Mouse (Mus musculus) myocyte (in vitro differentiated cells): ENCODE measurements around the gene Gramd1a.

Experiments
- CEBPB ChIP-seq: IDR thresholded peaks from 2 replicates; pipeline ENCODE4 v1.6.1; 2011; ENCODE audit warnings: mild to moderate bottlenecking, moderate library complexity; ENCODE audit not compliant: poor library complexity, insufficient read depth, severe bottlenecking
- MYOD1 ChIP-seq, 3 experiments: IDR thresholded peaks; one replicate each; pipeline ENCODE4 v1.6.1; 2011; ENCODE audit warnings: control low read depth in 2 of 3, low read depth in 2 of 3, mild to moderate bottlenecking in 2 of 3, moderate library complexity in 1 of 3; ENCODE audit not compliant: insufficient read length in 2 of 3, control insufficient read depth in 1 of 3
- POLR2A ChIP-seq: IDR thresholded peaks from one replicate; pipeline ENCODE4 v1.6.1; 2011; ENCODE audit warnings: low read depth, mild to moderate bottlenecking, control low read depth, moderate library complexity; ENCODE audit not compliant: insufficient read length
- TCF12 ChIP-seq: IDR thresholded peaks from one replicate; pipeline ENCODE4 v1.6.1; 2011; ENCODE audit warnings: mild to moderate bottlenecking, control low read depth; ENCODE audit not compliant: poor library complexity, insufficient read depth, severe bottlenecking
- USF1 ChIP-seq: IDR thresholded peaks from one replicate; pipeline ENCODE4 v1.6.1; 2011; ENCODE audit warnings: low read depth, mild to moderate bottlenecking, control low read depth, moderate library complexity

DNA sequence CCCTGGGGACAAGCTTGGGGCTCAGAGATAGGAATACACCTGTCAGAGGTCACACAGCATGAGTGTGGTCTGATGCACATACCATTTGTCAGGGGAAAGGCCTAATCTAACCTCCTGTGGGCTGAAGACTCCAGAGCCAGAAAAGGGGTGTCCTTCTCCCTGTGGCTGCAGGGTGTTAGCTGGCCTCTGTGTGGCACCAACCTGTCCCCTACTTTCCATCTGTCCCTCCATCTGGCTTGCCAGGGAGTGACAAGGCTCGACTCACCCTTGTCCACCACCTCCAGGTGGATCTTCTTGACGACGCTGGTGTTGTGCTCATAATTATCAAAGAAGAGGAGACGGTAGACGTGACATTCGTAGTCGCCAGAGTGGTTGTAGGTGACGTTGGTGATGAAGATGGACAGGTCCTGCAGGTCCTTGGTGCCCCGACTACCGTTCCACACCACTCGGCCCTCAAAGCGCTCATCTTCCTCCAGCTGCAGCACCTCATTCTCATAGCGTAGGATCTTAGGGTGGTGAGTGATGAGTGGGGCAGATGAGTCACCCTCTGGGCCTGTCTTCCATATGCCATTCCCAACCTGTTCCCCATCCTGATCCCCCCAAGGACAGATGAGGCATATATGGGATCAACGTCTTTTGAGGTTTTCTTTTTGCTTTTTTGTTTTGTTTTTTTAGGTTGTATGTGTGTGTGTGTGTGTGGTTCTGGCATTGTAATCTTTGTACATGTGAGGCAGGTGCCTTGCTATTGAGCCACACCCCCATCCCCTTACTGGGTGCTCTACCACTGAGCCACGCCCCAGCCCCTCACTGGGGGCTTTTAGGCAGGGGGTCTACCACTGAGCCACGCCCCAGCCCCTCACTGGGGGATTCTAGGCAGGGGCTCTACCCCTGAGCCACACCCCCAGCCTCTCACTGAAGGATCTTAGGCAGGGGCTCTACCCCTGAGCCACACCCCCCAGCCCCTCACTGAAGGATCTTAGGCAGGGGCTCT is 32.8 kb downstream of the Gramd1a start:
- no peak for TF ChIP-seq TCF12
- TF ChIP-seq CEBPB = no peak
- TF ChIP-seq MYOD1 (IDR thresholded peaks at IDR 0.05; ENCODE audit: control insufficient read depth in 1 of 3, insufficient read length in 2 of 3, low read depth in 2 of 3) = no peak
- no peak for TF ChIP-seq POLR2A
- TF ChIP-seq USF1 = no peak
